Mouse (Mus musculus) limb, embryonic 12.5 days (tissue): ENCODE measurements at regions not wholly inside any gene's neighbourhood (a gene's known extent, or its start where the extent isn't known, plus 50 kb on each side); places are given as distances from the start of the nearest gene placed in this dataset.

Experiments
- ATAC-seq: fragments of 200-750 bp; cut with Nextera tagmentation; 2 replicates; pipeline ENCODE4 v1.8.0; 2017; ENCODE audit warnings: low read depth, moderate TSS enrichment; ENCODE audit not compliant: insufficient number of reproducible peaks, insufficient read depth, low FRiP score, low TSS enrichment
- H3K27ac ChIP-seq: fragments of 300-500 bp; sonication (generic); 2 replicates; pipeline ENCODE4 v1.5.1; 2016; ENCODE audit warnings: mild to moderate bottlenecking, moderate library complexity
- H3K27me3 ChIP-seq: fragments of 300-500 bp; sonication (generic); 2 replicates; pipeline ENCODE4 v1.6.1; 2016; ENCODE audit warnings: mild to moderate bottlenecking, moderate library complexity
- H3K36me3 ChIP-seq: fragments of 300-500 bp; sonication (generic); 2 replicates; pipeline ENCODE4 v1.6.1; 2016; ENCODE audit warnings: mild to moderate bottlenecking, moderate library complexity
- H3K4me1 ChIP-seq: fragments of 300-500 bp; sonication (generic); replicated peaks from 2 replicates; pipeline ENCODE4 v1.6.1; 2016
- H3K4me2 ChIP-seq: fragments of 300-500 bp; sonication (generic); 2 replicates; pipeline ENCODE4 v1.6.1; 2016; ENCODE audit warnings: mild to moderate bottlenecking, moderate library complexity
- H3K4me3 ChIP-seq: fragments of 300-500 bp; sonication (generic); replicated peaks from 2 replicates; pipeline ENCODE4 v1.5.1; 2016; ENCODE audit warnings: mild to moderate bottlenecking
- H3K9ac ChIP-seq: fragments of 300-500 bp; sonication (generic); replicated peaks from 2 replicates; pipeline ENCODE4 v1.6.1; 2016; ENCODE audit warnings: mild to moderate bottlenecking, moderate library complexity
- H3K9me3 ChIP-seq: fragments of 300-500 bp; sonication (generic); 2 replicates; pipeline ENCODE4 v1.6.1; 2016; ENCODE audit warnings: mild to moderate bottlenecking, moderate library complexity
- WGBS: fragments of 180-500 bp; shearing (Covaris S2); methylation state at CpG from one replicate; pipeline ENCODE4 v1.1.7; 2016; 5-methylcytosine and 5-hydroxymethylcytosine counted together

GRCm38 (mm10) chr3:105375820-105376219 is 76.3 kb upstream of the Kcnd3 start:
- Histone ChIP-seq H3K36me3 (no peaks in the 10 kb centered on the region), H3K4me1 (peaks cover 5% of the 10 kb centered on the region; the same call in 1 of the 2 replicates), H3K4me2 (no peak overlapping the region), H3K27ac (no peak overlapping the region), H3K9ac (no peak overlapping the region), H3K27me3 (no peaks in the 10 kb centered on the region; the same call in 1 of the 2 replicates), H3K4me3 (no peak overlapping the region), H3K9me3 (no peaks in the 10 kb centered on the region)
- 79% methylated on average over 7 of the region's 7 CpGs for WGBS
- ATAC-seq = no peak

- no peak overlapping the region for H3K4me2 ChIP-seq
- no peak overlapping the region for H3K4me3 ChIP-seq
- H3K27ac ChIP-seq = no peak overlapping the region
- ATAC-seq = no peak
- H3K9me3 ChIP-seq = no peaks in the 10 kb centered on the region
- H3K9ac ChIP-seq = no peak overlapping the region
- no peaks in the 10 kb centered on the region; the same call in 1 of the 2 replicates for H3K27me3 ChIP-seq
- H3K4me1 ChIP-seq = peaks cover 5% of the 10 kb centered on the region; the same call in 1 of the 2 replicates
- WGBS = 36% methylated on average over 5 of the region's 5 CpGs
- no peaks in the 10 kb centered on the region for H3K36me3 ChIP-seq
Observed at GRCm38 (mm10) chr3:105376346-105376745, 75.8 kb upstream of the Kcnd3 start.

- Histone ChIP-seq H3K4me1 (peaks cover under 1% of the 10 kb centered on the region; the same call in 1 of the 2 replicates), H3K9me3 (no peaks in the 10 kb centered on the region), H3K4me2 (no peak overlapping the region), H3K4me3 (no peak overlapping the region), H3K27me3 (no peaks in the 10 kb centered on the region), H3K27ac (no peak overlapping the region), H3K36me3 (no peaks in the 10 kb centered on the region), H3K9ac (no peak overlapping the region)
- 88% methylated on average over 4 of the region's 4 CpGs for WGBS
- no peak for ATAC-seq
Observed at GRCm38 (mm10) chr3:105380818-105381217, 71.3 kb upstream of the Kcnd3 start.

GRCm38 (mm10) chr3:105392611-105393514 is 59.3 kb upstream of the Kcnd3 start:
- Histone ChIP-seq H3K36me3 (no peaks in the 10 kb centered on the region), H3K9me3 (no peaks in the 10 kb centered on the region), H3K27me3 (no peaks in the 10 kb centered on the region), H3K4me1 (no peaks in the 10 kb centered on the region), H3K27ac (no peak overlapping the region), H3K4me2 (no peak overlapping the region), H3K9ac (no peak overlapping the region), H3K4me3 (no peak overlapping the region)
- ATAC-seq = no peak
- WGBS = 72% methylated on average over 8 of the region's 8 CpGs
